Mouse (Mus musculus) liver, adult 2 months (tissue): ENCODE results near the gene Rpl18. TPM values are rescaled to one million over a fixed set of nuclear protein-coding genes. Genes with fewer than 3 reads are reported as not detected.
A peak's percentile ranks its signal among the peaks of the same experiment; 100 is the strongest.

ENCODE experiments used
- DNase-seq: peaks from one replicate; pipeline ENCODE4 v3.0.0-alpha.2; 2011; ENCODE audit warnings: low read depth, low spot score; ENCODE audit errors: extremely low read depth
- H3K27ac ChIP-seq: fragments of 200-500 bp; replicated peaks from 2 replicates; pipeline ENCODE4 v1.5.1; 2012; ENCODE audit warnings: low read depth, mild to moderate bottlenecking, control low read depth, inconsistent platforms, low read length; ENCODE audit not compliant: insufficient read depth
- H3K27me3 ChIP-seq: fragments of 200-500 bp; 2 replicates; pipeline ENCODE4 v1.6.1; 2012; ENCODE audit warnings: mild to moderate bottlenecking, moderate library complexity, low read length, inconsistent platforms; ENCODE audit not compliant: control insufficient read depth, insufficient read depth
- H3K36me3 ChIP-seq: fragments of 200-500 bp; 2 replicates; pipeline ENCODE4 v1.6.1; 2012; ENCODE audit warnings: low read length, inconsistent platforms; ENCODE audit not compliant: control insufficient read depth, insufficient read depth
- H3K4me1 ChIP-seq: fragments of 200-500 bp; 2 replicates; pipeline ENCODE4 v1.6.1; 2011; ENCODE audit warnings: low read length; ENCODE audit not compliant: control insufficient read depth, insufficient read depth
- H3K4me3 ChIP-seq: fragments of 200-500 bp; 2 replicates; pipeline ENCODE4 v1.5.1; 2011; ENCODE audit warnings: low read depth, mild to moderate bottlenecking, control low read depth, low read length, moderate library complexity; ENCODE audit not compliant: insufficient read depth
- H3K79me2 ChIP-seq: fragments of 200-500 bp; 2 replicates; pipeline ENCODE4 v1.6.1; 2012; ENCODE audit warnings: inconsistent platforms, mild to moderate bottlenecking, low read length, moderate library complexity; ENCODE audit not compliant: control insufficient read depth, insufficient read depth
- H3K9ac ChIP-seq: fragments of 200-500 bp; 2 replicates; pipeline ENCODE4 v1.6.1; 2012; ENCODE audit warnings: low read depth, mild to moderate bottlenecking, control low read depth, inconsistent platforms, low read length
- CTCF ChIP-seq: fragments of 200-500 bp; IDR thresholded peaks from 2 replicates; pipeline ENCODE4 v1.5.1; 2011; ENCODE audit warnings: low read depth, low read length, control low read depth
- POLR2A ChIP-seq: fragments of 200-500 bp; IDR thresholded peaks from 2 replicates; pipeline ENCODE4 v1.6.1; 2011; ENCODE audit warnings: low read length, control low read depth; ENCODE audit not compliant: insufficient read depth; ENCODE audit errors: extremely low read depth
- WGBS: fragments of 180-500 bp; shearing (Covaris S2); methylation state at CpG from one replicate; pipeline ENCODE4 v1.1.7; 2018; 5-methylcytosine and 5-hydroxymethylcytosine counted together
- polyA plus RNA-seq: library from polyadenylated mRNA; depleted of rRNA; stranded (reverse); fragments of >200 nt; gene quantifications from 2 replicates; pipeline ENCODE4 v1.2.3, GENCODE M21; 2012
- total RNA-seq: library from RNA; depleted of rRNA; stranded (reverse); fragments of >200 nt; gene quantifications from 2 replicates; pipeline ENCODE4 v1.2.3, GENCODE M21; 2014

The Rpl18 gene
- total and polyA plus RNA-seq, 2 experiments: 366 to 436 TPM

- peaks cover 7% of the 10 kb centered on the region; the same call in 1 of the 2 replicates for H3K27me3 ChIP-seq
- TF ChIP-seq CTCF (no peak), POLR2A (no peak)
- H3K4me3 ChIP-seq: no peak overlapping the region
- no peak overlapping the region for H3K9ac ChIP-seq
- 86% methylated on average over 7 of the region's 7 CpGs for WGBS
- no peak overlapping the region for H3K27ac ChIP-seq
- peaks cover 9% of the 10 kb centered on the region for H3K4me1 ChIP-seq
- H3K79me2 ChIP-seq: no peaks in the 10 kb centered on the region
- H3K36me3 ChIP-seq: no peaks in the 10 kb centered on the region
- no peak for DNase-seq
Observed at GRCm38 (mm10) chr7:45697894-45698293, 17.4 kb upstream of the Rpl18 start.

GRCm38 (mm10) chr7:45699523-45700141 lies 15.6 kb upstream of the Rpl18 start, which contains the start of gene Car11:
Gene Car11 (plus strand): TSS chr7:45699843.
- WGBS: 11% methylated on average over 35 of the region's 36 CpGs
- DNase-seq: no peak
- H3K4me3 ChIP-seq: peak within 1 kb of the TSS; percentile 37; the same call in 1 of the 2 replicates

GRCm38 (mm10) chr7:45700301-45701015 lies 14.8 kb upstream of the Rpl18 start:
- Histone ChIP-seq H3K27me3 (peaks cover 7% of the 10 kb centered on the region; the same call in 1 of the 2 replicates), H3K27ac (no peak overlapping the region), H3K4me3 (peak overlapping the region; percentile 37; the same call in 1 of the 2 replicates), H3K79me2 (no peaks in the 10 kb centered on the region), H3K4me1 (peaks cover 12% of the 10 kb centered on the region), H3K9ac (peak overlapping the region; percentile 67), H3K36me3 (no peaks in the 10 kb centered on the region)
- 4% methylated on average over 19 of the region's 20 CpGs for WGBS
- peak; percentile 75 for DNase-seq
- TF ChIP-seq POLR2A: no peak
- TF ChIP-seq CTCF: no peak

More at GRCm38 (mm10) chr7:45699523-45700141, 15.6 kb upstream of the Rpl18 start, which contains the start of gene Car11:
- H3K9ac ChIP-seq: peak within 1 kb of the TSS; percentile 67
- peaks cover 12% of the 10 kb centered on the region for H3K4me1 ChIP-seq
- no peaks in the 10 kb centered on the region for H3K79me2 ChIP-seq
- TF ChIP-seq POLR2A (no peak), CTCF (no peak)
- no peaks in the 10 kb centered on the region for H3K36me3 ChIP-seq
- H3K27ac ChIP-seq: no peak within 1 kb of the TSS
- peaks cover 7% of the 10 kb centered on the region; the same call in 1 of the 2 replicates for H3K27me3 ChIP-seq

- 46% methylated on average over 11 of the region's 11 CpGs for WGBS
- Histone ChIP-seq H3K36me3 (no peaks in the 10 kb centered on the region), H3K79me2 (no peaks in the 10 kb centered on the region), H3K9ac (no peak overlapping the region), H3K27ac (no peak overlapping the region), H3K4me1 (peaks cover 12% of the 10 kb centered on the region), H3K4me3 (no peak overlapping the region), H3K27me3 (peaks cover 7% of the 10 kb centered on the region; the same call in 1 of the 2 replicates)
- no peak for TF ChIP-seq POLR2A
- TF ChIP-seq CTCF: no peak
- no peak for DNase-seq
Observed at GRCm38 (mm10) chr7:45701072-45701471, 14.2 kb upstream of the Rpl18 start.

GRCm38 (mm10) chr7:45701607-45702006 lies 13.7 kb upstream of the Rpl18 start:
- H3K27me3 ChIP-seq: peaks cover 7% of the 10 kb centered on the region; the same call in 1 of the 2 replicates
- DNase-seq: no peak
- peaks cover 12% of the 10 kb centered on the region for H3K4me1 ChIP-seq
- H3K36me3 ChIP-seq: no peaks in the 10 kb centered on the region
- H3K79me2 ChIP-seq: no peaks in the 10 kb centered on the region; the same call in 1 of the 2 replicates
- no peak overlapping the region for H3K27ac ChIP-seq
- TF ChIP-seq CTCF: no peak
- TF ChIP-seq POLR2A: no peak
- 89% methylated on average over 11 of the region's 11 CpGs for WGBS
- H3K4me3 ChIP-seq: no peak overlapping the region
- H3K9ac ChIP-seq: no peak overlapping the region
